Mouse (Mus musculus) B cell, adult 2 months (primary cell): ENCODE measurements around the gene Eif5.
A peak's percentile ranks its signal among the peaks of the same experiment; 100 is the strongest.
"Not testable (repeated sequence)": the region's sequence is repeated elsewhere in the genome, so short reads cannot be mapped to it uniquely, and the experiment has no call there.

Experiments used
- DNase-seq, 2 experiments: peaks; one replicate each; pipeline ENCODE4 v3.0.0; 2022

The Eif5 gene

GRCm38 (mm10) chr12:111537796-111538291 is at the start of gene Eif5:
TSS of gene Eif5 (plus strand) at chr12:111538016.
- peak; percentile 97 to 98 for DNase-seq

DNA sequence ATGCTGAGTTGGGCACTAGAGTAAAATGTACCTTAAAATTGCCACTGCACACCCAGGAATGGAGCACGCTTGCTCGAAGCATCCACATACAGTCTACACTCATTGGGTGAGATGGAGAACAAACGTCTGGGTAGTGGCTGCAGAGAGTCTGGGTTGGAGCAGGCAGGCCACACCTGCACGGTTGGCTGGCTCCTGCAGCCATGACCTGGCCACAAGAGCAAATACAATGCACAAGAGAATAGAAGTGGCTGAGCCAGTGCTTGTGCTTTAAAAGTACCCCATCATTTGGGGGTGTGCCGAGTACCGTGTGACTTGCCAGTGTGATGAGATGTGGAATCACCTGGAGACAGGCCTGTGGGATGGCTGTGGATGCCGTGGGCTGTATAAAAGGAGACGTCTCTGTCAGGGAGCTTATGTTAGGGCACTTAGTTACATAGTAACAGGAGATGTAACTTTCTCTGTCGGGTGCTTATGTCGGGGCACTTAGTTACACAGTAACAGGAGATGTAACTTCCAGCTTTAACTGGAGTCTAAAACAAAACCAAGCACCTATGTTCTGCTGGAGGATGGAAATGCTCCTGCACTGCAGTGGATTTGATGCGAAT is 48.5 kb upstream of the Eif5 start:
- DNase-seq: no peak

GRCm38 (mm10) chr12:111494931-111495330 is 42.9 kb upstream of the Eif5 start:
- DNase-seq: no peak

GRCm38 (mm10) chr12:111497076-111497475 is 40.7 kb upstream of the Eif5 start:
- peak; percentile 24 to 32 for DNase-seq

GRCm38 (mm10) chr12:111499617-111500016 is 38.2 kb upstream of the Eif5 start:
- DNase-seq: no peak

GRCm38 (mm10) chr12:111500725-111501124 is 37.1 kb upstream of the Eif5 start:
- DNase-seq: no peak

DNA sequence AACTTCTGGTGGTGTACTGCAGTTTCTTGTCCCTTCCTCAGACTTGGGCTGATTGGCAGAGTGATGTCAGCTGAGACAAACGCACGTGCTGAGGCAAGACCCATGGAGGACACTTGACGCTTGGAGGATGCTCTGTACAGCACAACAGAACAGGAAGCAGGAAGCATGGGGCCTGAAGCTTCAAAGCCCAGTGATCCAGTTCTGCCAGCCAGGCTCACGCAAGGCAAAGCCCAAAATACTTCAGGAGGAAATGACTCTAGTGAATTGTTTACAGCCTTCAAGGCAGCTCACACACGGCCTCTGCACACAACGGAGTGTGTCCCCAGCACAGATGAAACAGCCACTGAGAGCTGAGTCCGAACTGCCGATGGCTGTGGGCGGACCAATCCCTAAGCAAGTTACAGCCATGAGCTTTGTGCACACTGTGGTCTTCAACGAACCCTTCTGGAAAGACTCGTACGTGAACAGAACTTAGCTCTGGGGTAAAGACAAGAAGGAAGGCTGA is 34.7 kb upstream of the Eif5 start:
- no peak for DNase-seq

- DNase-seq: no peak
Observed at GRCm38 (mm10) chr12:111503571-111503970, 34.2 kb upstream of the Eif5 start.

- DNase-seq: peak; percentile 78
Observed at GRCm38 (mm10) chr12:111504904-111505303, 32.9 kb upstream of the Eif5 start.

GRCm38 (mm10) chr12:111507001-111507400 is 30.8 kb upstream of the Eif5 start:
- no peak for DNase-seq

- DNase-seq: no peak
Observed at GRCm38 (mm10) chr12:111507962-111508361, 29.9 kb upstream of the Eif5 start.

DNA sequence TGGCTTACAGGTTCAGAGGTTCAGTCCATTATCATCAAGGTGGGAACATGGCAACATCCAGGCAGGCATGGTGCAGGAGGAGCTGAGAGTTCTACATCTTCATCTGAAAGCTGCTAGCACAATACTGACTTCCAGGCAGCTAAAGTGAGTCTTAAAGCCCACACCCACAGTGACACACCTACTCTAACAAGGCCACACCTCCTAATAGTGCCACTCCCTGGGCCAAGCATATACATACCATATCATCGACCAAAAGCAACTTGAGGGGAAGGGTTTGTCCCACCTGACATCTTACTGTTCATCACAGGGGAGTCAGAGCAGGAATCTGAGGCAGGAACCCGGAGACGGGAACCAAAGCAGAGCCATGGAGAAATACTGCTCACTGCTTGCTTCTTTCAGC is 29.4 kb upstream of the Eif5 start:
- not testable (repeated sequence) for DNase-seq

GRCm38 (mm10) chr12:111512572-111513063 is 25.2 kb upstream of the Eif5 start:
- no peak for DNase-seq

- DNase-seq: no peak
Observed at GRCm38 (mm10) chr12:111513673-111514072, 24.1 kb upstream of the Eif5 start.

- DNase-seq: no peak
Observed at GRCm38 (mm10) chr12:111514231-111514792, 23.5 kb upstream of the Eif5 start.

GRCm38 (mm10) chr12:111514874-111515649 is 22.8 kb upstream of the Eif5 start:
- DNase-seq: no peak

GRCm38 (mm10) chr12:111515920-111516319 is 21.9 kb upstream of the Eif5 start:
- no peak for DNase-seq

GRCm38 (mm10) chr12:111516826-111517225 is 21.0 kb upstream of the Eif5 start:
- DNase-seq: no peak

- DNase-seq: no peak
Observed at GRCm38 (mm10) chr12:111517901-111518300, 19.9 kb upstream of the Eif5 start.

GRCm38 (mm10) chr12:111518391-111518790 is 19.4 kb upstream of the Eif5 start:
- DNase-seq: no peak

DNA sequence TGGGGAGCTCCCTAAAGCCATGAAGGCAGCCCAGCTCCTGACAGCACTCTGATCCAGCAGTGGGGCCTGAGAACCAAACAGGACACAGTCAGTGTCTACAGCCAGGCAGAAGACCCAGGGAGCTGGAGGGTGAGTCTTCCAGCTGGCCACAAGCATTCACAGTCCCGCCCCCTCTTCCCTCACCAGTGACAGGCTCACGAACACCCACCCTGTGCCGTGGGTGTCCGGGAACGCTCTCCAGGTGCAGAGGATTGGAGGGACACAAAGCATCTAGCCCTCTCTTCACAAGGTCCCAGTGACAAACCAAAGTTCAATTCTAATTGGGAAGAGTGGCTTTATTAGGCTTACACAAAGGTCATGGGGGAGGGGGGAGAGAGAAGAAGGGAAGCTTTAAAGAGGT is 18.0 kb upstream of the Eif5 start:
- no peak for DNase-seq

GRCm38 (mm10) chr12:111520994-111521393 is 16.8 kb upstream of the Eif5 start:
- no peak for DNase-seq

- no peak for DNase-seq
Observed at GRCm38 (mm10) chr12:111524469-111524868, 13.3 kb upstream of the Eif5 start.

DNA sequence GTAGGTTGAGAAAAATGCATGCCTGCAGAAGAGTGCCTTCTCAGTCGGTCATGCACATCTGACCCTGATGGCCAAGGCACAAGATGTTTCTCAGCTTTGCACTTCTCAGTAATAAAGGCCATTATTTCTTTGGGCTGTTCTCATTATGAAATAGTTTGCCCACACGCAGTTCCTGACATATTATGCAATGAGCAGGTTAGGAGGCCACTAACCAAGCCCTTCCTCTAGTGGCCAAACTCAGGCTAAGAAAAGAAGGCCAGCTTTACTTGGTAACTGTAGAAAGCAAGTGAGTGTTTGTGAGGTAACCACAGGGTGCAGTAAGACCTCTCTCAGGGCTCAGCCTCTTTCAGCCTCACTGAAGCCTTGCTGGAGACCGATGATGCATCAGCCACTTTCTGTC is 12.9 kb upstream of the Eif5 start:
- no peak for DNase-seq
